Mouse (Mus musculus) kidney, postnatal 10 days (tissue): Measurements from ENCODE around the gene Csf3.
"Not testable (repeated sequence)": the region's sequence is repeated elsewhere in the genome, so short reads cannot be mapped to it uniquely, and the experiment has no call there.

Experiments used
- DNase-seq: peaks from one replicate; pipeline ENCODE4 v3.0.0; 2021; ENCODE audit warnings: mixed read lengths

Csf3 gene

DNA sequence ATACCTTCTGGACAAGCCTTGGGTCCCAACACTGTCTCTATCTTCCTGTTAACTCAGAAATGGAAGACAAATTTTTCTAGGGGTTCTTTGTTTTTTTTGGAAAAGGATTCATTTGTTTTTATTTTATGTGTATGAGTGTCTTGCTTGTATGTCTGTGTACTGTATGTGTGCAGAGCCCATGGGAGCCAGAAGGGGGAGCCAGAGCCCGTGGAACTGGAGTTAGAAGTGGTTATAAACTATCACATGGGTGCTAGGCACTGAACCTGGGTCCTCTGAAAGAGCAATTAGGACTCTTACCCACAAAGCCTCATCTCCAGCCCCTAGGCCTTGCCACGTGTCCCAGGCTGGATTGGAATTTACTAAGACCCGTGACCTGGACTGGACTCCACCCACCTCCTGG lies 33.0 kb downstream of the Csf3 start:
- DNase-seq, result no peak

- DNase-seq, result no peak
Measured at GRCm38 (mm10) chr11:98735111-98735510, 34.0 kb downstream of the Csf3 start.

DNA sequence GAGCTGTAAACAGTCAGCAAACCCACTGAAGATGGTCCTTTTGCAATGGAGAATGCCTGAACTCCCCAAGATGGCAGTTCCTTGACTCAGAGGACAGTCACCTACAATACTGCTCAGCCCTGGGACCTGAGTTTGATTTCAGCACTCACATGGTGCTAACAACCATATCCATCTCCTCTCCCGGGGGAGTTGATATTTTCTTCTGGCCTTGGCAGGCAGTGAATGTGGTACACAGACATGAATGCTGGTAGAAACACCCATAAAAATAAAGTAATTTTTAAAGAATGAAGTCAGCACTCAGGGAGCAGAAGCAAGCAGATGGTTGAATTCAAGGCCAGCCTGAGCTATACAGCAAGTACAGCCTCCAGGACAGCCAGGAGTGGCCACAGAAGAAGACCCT lies 35.1 kb downstream of the Csf3 start:
- DNase-seq, result no peak

GRCm38 (mm10) chr11:98737220-98737619 lies 36.2 kb downstream of the Csf3 start:
- DNase-seq, result not testable (repeated sequence)

DNA sequence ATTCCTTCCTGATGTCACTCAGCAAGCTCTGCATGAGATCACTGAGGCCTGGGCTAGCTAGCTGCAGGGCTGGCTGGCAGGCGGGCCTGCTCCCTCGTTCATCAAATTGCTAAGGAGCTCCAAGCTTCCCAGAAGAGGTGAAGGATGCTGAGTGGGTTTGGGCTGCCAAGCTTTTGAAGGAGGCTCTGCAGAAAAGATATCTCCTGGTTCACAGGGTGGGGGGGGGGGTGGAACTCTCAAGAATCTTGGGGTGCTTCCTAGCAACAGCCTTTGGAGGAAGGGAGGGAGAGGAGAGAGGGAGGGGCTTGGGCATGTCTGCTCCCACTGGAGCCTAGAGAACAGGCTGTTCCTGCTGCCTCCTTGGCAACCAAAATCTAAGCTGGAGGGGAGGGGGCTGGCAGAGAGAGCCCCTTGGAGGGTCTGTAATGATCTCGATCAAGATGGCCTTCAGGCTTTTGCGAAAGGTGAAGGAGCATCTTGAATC lies 37.4 kb downstream of the Csf3 start:
- DNase-seq, result no peak

DNA sequence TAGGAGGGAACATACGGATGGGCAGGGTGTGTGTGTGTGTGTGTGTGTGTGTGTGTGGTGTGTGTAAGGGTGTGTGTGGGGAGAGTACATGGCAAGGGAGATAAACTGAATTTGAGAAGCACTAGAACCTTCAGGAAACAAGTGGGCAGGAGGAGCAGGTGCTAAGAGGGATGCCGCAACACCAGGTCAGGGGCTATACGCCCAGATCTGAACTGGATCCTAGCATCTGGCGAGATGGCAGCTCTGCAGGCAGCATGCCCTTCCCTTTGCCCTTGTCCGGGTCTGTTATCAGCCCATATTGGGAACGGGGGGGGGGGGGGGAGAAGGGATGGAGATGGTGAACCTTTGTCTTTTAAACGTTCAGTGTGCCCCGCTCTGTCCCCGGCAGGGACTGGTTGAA lies 37.9 kb downstream of the Csf3 start:
- DNase-seq, result no peak

DNA sequence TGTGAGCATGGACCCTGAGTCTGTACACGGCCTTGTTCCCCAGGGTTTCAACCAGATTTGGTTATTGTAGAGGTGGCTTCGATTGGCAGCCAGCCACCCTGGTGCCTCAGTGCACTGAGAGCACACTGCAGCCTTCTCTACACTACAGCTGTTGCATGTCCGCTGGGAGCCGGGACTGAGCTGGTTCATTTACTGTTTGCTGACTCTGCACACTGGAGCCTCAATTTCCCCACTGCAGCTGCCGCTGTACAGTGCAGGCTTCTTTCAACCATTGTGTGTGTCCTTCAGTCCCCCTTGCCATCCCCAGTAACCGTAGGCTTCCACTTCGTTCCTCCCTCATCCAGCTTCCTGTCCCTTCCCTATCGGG lies 38.9 kb downstream of the Csf3 start:
- DNase-seq, result peak; percentile 59

DNA sequence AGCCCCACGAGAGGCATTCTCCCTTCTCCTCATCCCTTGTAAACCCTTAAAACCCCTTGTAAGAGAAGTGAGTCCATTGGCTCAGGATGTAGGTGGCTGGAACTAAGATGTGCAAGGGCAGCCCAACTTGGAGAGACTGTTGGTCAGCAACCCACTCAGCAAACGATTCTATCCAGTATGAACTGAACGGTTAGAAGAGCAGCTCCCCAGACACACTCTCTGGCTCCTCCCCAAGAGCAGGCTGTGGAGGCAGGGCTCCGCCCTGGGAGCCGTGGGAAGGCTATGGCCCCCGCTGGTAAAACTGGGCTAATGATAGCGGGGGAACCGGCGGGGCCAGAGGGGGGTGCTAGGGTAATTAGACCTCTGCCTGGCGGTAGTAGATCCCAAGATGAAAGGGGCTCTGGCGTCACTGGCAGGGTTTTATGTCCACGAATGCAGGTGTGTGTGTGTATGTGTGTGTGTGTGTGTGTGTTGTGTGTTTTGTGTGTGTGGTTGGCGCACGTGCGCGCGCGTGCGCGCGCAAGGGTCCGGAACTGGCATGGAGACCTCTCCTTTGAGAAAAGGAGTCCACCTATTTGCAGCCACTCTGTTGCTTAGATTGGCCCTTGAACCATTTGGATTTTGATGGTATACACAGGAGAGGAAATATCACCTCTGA lies 39.5 kb downstream of the Csf3 start, which contains the start of gene Thra:
Gene Thra (plus strand): TSS at position 246 of the 658 bp plus-strand sequence.
- peak; percentile 83 for DNase-seq

- no peak for DNase-seq
Measured at GRCm38 (mm10) chr11:98741051-98741620, 40.1 kb downstream of the Csf3 start.

DNA sequence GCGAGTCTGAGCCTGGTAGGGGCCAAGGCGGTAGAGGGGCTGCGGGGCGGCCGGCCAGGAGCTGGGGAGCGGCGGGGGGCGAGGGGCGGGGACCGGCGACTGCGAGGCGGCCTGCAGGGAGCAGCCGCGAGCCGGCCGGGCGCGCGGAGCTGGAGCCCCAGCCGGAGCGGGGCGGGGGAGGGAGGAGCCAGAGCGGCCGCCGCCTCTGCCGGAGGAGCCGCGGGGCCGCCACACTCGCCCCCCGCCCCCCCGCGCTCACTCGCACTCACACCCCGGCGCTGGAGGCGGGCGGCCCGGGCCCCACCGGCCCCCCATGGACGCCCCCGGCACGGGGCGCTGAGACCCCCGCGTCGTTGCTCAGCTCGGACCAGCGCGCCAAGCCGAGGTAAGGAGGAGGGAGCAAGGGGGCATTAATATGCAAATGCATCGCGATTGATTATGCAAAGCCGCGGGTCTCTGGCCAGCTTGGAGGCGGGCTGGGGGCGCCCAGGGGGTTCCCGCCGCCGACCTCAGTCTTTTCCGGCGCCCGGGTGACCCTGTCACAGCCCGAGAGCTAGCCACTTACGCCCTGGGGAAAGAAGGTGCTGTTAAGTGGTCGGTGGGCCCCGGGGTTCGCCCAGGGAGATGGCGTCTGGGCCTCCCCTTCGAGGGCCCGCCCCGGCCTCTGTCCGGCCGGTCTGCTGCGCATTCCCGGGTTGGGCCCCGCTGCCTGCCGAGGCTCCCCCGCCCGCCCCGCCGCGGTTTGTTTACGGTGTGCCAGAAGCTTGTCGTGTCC lies 40.7 kb downstream of the Csf3 start:
- peak; percentile 94 for DNase-seq

- DNase-seq, result peak; percentile 66
Measured at GRCm38 (mm10) chr11:98742397-98743291, 41.6 kb downstream of the Csf3 start.

DNA sequence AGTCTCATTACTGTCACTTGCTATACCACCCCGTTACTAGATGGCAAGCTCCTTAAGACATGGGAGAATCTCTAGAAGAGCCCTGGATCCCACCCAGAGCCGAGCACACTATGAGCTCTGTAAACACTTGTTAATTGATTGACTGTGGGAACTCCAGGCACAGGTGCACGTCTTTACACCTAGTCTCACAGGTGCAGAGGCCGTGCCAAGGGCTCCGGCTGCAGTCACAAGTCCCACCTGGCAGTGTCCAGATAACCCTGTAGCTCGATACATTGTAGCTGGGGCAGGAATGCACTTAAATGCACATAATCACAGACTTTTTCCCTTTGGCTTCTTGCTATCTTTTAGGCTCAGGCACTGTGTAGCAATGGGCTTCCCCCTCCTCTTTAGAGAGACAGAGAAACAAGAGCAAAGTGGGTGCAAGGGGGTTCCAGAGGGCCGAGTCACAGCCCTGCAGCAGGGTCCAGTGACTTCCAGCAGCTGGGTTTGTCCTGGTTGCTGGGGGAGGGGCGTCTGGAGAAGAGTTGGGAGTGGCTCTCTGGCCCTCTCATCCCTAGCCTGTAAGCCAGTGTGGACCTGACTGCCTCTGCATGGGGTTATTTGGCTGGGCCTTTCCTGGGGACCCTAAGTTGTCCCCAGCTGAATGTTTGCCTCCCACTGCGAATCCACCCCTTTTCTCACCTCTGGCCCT lies 42.7 kb downstream of the Csf3 start:
- peak; percentile 92 for DNase-seq

DNA sequence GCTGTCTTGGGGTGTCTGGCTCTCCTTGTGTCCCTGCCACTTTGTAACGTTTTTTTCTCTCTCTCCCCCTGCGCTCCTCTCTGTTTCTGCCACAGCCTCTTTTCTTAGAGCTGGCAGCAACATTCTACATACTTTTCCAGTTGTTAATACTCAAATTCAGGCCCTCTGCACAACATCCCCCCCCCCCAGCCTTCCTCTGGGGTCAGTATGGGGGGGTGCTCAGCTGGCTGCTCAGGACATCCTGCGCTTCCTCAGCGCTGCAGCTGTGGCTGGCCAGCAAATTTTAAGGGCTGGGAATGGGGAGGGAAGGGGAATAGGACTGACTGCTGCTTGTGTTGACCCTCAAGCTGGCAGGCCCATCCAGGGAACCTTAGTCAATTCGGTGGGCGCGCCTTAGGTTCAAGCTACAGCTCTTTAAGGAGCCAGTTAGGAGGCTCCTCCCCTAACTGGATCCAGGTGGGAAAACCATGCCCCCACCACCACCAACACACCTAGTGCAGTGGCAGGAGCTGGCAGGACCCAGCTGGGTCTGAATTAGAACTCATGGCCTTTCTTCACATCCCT lies 43.5 kb downstream of the Csf3 start:
- DNase-seq, result peak; percentile 81

DNA sequence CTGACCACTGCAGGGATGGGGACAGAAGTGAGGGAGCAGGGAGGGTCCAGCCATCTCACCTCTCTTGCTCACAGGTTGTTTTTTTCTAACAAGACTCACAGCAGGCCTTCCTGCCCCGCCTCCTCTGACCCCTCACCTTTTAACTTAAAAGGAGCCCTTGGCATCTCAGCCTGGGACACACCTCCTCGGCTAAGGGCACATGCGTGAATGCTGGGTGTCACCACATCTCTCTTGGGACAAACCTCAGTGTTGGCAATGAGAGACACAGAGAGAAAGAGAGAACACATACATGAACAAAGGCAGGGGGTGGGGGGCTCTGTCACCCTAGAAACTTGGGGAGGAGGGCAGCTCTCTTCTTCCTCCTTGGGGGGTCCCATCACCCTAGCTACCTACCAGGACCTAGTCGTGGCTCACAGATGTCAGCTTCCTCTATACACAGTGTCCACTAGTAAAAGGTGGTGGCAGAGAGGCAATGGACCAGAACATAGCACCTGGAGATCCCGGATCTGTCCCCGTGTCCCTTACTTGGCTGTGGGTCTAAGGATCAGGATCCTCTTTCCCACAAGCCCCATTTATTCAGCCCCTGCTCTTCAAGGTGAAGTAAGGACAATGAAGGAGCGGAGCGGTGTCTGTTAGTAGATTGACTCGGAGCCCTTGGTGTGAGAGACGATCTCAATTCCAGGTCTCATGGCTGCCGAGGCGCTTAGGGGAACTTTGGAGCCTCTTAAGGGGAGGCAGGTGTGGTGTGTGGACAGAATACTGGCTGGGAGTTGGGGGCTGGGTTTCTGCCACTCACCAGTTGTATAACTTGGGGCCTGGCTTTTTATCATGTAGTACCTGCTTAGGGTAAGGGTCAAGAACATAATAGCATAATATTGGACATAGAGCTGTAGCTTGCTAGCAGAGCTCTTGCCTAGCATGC lies 45.1 kb downstream of the Csf3 start:
- DNase-seq, result peak; percentile 41

DNA sequence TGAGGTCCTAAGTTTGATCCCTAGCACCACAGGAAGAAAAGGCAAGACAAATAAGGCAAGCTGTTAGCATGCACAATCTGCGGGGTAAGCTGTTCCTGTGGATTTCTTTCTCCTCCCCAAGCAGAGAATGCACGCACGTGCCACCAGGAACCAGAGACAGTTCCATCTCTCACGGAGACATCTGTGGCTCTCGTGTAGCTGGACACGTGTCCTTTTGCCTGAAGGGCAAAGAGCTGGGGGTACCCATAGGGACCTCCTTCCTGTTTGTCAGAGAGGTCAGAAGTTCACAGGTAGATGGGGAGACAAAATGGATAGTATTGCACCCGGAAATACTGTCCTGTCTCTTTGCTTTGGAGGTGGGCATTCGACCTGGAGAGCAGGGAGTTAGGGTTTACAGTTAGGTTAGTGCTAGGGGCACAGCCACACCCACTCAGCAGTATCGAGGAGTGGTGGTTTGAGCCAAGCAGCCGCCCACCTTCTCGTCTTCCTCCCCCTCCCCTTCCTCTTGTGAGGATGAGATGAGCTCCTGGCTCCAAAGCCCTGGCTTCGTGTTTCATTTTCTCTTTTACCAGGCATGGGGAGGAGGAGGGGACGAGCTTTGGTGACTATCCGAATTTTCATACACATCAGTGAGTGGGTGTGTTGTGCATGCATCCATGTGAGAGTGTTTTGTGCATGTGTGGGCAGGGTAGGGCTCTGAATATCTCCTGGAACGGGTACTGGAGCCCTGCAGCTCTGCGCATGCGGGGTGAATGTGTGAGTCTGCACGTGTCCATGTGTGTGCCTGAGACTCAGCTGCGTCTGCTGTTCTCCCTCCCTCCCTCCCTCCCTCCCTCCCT lies 46.0 kb downstream of the Csf3 start:
- peak; percentile 86 for DNase-seq

GRCm38 (mm10) chr11:98747804-98748505 lies 46.9 kb downstream of the Csf3 start:
- DNase-seq, result peak; percentile 39

- peak; percentile 64 for DNase-seq
Measured at GRCm38 (mm10) chr11:98748506-98749416, 47.7 kb downstream of the Csf3 start.

DNA sequence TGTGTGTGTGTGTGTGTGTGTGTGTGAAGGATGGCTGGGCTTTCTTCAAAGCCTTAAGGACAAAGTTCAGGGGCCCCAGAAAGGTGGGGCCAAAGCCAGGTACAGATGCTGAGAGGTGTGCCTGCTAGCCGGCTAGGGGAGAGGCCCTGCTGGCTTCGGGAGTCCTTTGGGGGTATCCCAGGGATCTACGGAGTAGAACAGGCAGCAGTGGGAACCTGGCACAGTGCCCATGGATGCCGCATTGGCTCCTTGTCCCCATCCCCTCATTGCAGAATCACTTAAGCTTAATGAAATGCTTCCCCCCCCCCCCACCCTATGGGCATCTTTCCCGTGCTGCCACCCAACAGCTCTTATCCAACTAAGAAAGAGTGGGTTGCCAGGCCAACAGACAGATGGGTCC lies 48.7 kb downstream of the Csf3 start:
- peak; percentile 70 for DNase-seq
